Mouse (Mus musculus): ENCODE measurements around the gene Rpl36.
"Not testable (repeated sequence)": the region's sequence is repeated elsewhere in the genome, so short reads cannot be mapped to it uniquely, and the experiment has no call there.

Rpl36 gene

DNA sequence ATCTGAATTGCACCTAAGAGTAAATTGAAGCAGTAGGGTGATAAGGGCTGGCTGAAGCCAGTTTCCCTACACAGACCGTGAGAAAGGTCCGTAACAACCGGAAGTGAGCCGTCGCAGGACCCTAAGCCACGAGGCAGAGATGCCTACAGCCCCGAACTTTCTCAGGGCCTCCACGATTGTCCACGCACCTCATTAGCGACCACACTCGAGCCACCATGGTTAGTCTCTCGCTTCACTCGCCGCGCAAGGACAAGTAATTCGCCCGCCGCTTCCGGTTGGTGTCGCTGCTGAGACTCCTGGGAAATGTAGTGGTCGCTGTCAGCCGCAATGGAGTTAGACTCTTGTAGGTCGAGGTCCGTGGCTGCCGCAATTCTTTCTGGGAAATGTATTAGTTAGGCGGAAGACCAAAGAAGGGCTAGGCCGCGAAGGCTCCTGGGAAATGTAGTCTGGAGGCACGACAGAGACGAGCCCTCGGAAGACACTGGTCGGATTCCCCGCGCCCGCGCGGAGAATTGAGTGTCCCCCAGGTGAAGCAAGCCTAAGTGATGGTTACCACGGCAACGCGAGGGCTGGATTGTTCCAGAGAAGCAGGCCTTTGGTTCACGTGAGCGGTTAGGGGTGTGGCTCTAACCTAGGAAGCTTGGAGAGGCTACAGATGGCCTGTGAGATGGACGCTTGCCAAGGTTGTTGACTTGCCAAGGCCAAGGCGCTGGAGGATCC lies 3.6 kb upstream of the Rpl36 start, which contains the start of gene 2410015M20Rik:
TSS of gene 2410015M20Rik (minus strand) at position 320 of the 720 bp plus-strand sequence.
- DNase-seq (ENCODE audit: low spot score), result peak; percentile 100

GRCm38 (mm10) chr17:56611323-56611722 lies 1.9 kb upstream of the Rpl36 start:
- no peak for DNase-seq (ENCODE audit: low spot score)

DNA sequence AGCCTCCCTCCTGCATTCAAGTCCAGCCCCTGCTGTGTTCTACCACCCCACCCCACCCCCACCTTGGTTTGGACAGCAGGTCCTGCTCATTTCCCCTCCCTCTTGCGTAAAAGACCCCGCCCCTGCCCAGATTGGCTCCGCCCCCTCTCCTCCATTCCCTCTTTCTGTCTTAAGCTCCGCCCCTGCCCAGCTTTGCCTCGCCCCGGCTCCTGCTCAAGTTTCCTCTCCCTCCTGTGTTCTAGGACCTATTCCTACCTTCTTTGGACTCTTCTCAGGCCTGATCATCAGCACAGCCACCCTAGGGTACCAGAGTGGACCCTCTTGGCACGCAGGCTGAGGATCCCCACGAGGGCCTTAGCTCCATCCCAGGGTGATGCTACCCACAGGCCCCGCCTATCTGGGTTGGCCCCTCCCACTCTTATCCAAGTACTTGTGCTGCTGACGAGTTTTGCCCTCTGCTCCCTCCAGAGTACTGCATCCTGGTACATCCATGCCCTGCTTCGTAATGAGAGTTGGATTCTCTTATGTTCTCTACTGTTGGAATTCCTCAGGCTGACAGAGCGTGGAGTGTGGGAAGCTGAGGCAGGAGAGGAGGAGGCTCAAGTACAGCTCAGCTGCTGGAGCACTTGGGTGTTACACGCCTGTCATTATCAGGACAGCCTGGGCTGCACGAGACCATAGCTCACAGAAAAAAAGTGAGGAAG lies 1.2 kb upstream of the Rpl36 start:
- DNase-seq (ENCODE audit: low spot score), result no peak

GRCm38 (mm10) chr17:56612565-56612939 lies 664 bp upstream of the Rpl36 start:
- DNase-seq (ENCODE audit: low spot score), result not testable (repeated sequence)

DNA sequence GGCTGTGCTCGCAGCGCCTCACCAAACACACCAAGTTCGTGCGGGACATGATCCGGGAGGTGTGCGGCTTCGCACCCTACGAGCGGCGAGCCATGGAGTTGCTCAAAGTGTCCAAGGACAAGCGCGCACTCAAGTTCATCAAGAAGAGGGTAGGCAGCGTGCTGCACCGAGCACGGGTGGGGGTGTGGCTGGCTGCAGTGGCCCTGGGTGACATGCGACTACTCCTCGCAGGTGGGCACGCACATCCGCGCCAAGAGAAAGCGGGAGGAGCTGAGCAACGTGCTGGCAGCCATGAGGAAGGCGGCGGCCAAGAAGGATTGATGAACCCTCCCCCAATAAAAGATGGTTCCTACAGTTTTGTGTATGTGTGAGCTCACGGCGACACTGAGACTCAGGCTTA lies 677 bp downstream of the Rpl36 start:
- peak; percentile 55 for DNase-seq (ENCODE audit: low spot score)

- DNase-seq (ENCODE audit: low spot score), result peak; percentile 67
Measured at GRCm38 (mm10) chr17:56614391-56615135, 1.3 kb downstream of the Rpl36 start.

DNA sequence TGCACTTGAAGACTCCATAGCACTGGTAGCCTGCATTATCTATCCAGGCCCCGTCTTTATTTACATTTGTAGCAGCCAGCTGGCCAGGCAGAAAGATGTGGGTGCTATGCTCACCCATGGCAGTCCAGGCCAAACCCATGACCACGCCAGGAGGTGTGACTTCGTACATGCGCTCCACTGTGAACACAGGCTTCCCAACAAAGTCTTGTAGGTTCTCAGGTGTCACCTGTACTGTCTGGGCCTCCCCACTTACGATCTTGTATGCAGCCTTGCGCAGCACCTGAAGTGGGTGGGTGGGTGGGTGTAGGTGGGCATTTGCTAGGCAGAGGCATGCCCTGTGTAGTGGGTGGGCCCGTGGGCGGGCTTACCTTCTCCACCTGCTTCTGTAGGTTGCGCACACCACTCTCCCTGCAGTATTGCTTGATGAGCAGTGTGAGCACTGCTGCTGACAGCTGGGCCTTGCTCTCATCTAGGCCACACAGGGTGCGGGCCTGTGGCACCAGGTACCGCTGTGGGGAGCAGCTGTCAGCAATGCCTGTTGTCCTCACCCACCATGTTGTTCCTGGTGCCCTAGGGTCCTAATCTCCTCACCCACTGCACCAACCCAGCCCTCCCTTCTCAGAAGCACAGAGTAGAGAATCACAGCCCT lies 2.0 kb downstream of the Rpl36 start:
- peak; percentile 55 for DNase-seq (ENCODE audit: low spot score)

GRCm38 (mm10) chr17:56615792-56616191 lies 2.6 kb downstream of the Rpl36 start:
- DNase-seq (ENCODE audit: low spot score), result no peak

DNA sequence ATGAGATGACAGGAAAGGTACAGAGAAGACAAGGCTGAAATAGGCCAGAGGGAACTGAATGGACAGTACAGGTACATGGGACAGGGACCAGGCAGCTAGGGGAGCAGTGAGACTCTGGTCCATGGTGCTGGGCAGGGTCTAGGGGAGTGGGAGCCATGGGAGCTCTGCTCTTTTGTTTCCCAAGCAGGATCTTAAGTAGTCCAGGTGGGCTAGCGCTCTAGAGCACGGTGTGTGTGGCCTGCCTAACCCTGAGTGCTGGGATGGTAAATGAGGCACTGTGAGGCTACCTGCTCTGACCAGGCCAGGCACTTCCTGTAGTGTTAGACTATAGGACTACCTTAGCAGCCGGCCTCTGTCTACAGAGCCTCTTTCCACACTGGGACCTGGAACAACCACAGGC lies 3.5 kb downstream of the Rpl36 start:
- no peak for DNase-seq (ENCODE audit: low spot score)

GRCm38 (mm10) chr17:56617628-56618027 lies 4.4 kb downstream of the Rpl36 start:
- no peak for DNase-seq (ENCODE audit: low spot score)

GRCm38 (mm10) chr17:56625495-56625894 lies 12.3 kb downstream of the Rpl36 start:
- DNase-seq (ENCODE audit: low spot score), result peak; percentile 80

- DNase-seq (ENCODE audit: low spot score), result peak; percentile 51
Measured at GRCm38 (mm10) chr17:56626260-56626659, 13.0 kb downstream of the Rpl36 start.

DNA sequence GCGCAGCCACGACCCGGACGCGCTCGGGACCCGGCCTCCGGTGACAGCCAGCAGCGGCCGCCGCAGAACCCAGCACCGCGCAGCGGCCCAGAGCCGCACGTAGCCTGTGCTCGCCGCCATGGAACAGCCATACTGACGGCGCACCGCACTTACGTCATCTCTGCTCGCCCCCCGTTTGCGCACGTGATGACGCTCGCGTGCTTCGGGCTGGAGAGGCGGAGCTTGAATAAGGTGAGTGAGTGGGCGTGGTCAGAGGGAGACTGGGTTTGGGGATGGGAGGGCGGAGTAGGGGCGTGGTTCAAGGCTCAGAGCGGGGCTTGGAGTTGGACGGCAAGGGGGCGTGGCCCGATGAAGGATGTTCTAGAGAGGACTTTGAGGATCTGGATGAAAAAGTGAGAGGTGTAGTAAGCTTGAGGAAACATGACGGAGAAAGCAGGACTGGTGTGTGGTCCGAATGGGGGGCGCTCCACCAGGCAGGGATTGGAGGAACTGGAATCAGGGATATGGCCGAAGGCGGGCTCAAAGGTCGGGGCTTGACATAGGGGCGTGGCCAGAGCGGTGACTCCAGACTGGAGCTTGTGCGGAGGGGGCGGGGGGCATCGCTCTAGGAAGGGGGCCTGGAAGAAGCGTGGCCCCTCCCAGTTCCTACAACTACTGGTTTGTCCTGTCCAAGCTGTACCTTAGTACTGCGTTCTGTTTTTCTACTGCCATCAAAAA lies 13.7 kb downstream of the Rpl36 start, which contains the start of gene Lonp1:
TSS of gene Lonp1 (minus strand) at position 134 of the 717 bp plus-strand sequence.
- peak; percentile 100 for DNase-seq (ENCODE audit: low spot score)

DNA sequence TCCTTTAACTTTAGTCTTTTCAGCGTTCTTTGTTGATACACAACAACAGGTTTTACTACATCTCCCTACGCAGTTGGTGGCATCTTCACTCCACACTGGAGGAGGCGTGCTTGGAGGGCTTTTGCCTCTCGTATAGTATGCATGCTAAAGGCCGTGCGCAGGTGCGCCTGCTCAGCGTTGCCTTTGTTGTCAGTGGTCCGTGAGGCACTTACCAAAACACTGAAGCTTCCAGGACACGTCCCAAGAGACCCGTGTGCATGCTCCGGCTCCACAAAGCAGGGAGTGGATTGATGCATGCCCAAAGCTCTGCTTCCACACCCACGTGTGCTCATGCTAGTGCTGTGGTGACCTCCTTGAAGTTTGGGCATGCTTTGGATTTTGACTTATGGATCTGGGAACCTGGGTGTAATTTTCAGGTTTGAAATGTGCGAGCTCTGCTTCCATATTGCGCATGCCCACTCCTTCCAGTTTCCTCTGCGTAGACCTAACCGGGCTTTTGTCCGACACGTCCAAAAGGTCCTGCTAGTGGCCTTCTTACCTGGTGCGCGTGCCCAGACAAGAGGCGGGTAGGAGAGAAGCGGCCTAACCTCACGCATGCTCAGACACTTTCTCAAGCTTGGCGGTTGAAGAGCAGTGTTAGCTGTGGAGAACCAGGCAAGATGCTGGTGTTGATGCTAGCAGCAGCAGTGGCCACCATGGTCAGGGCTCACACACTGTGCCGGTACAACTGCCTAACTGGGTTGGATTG lies 14.5 kb downstream of the Rpl36 start, which contains the start of gene Catsperd:
TSS of gene Catsperd (plus strand) at position 614 of the 748 bp plus-strand sequence.
- peak; percentile 83 for DNase-seq (ENCODE audit: low spot score)

DNA sequence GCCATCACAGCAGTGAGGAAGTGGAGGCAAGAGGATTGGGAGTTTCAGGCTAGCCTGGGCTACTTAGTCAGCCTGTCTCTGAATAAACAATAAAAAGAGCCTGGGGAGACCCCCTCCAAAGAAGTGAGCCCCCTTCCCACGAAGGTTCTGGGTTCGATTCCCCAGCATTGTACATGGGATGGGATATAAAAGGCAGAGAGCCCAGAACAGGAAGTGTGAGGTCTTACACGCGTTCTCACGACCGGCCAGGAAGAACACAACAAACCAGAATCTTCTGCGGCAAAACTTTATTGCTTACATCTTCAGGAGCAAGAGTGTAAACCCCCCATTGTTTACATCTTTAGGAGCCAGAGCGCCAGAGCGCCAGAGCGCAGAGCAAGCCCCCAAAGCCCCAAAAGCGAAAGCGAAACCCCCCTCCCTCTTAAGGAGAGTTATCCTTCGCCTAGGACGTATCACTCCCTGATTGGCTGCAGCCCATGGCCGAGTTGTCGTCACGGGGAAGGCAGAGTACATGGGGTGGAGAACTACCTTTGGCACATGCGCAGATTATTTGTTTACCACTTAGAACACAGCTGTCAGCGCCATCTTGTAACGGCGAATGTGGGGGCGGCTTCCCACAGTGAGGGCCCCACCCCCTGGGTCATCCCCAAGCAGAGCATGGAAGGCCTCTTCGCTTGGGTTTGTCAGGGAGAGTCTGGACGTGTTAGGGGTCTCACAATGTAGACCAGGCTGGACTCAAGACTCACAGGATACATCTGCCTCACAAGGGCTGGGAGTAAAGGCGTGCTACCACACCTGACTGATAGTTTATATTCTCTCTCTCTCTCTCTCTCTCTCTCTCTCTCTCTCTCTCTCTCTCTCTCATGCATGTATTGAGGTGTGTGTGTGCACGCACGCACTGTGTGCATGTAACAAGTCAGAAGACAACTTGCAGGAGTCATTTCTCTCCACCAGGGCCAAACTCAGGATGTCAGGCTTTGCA lies 16.9 kb downstream of the Rpl36 start:
- DNase-seq (ENCODE audit: low spot score), result peak; percentile 67

DNA sequence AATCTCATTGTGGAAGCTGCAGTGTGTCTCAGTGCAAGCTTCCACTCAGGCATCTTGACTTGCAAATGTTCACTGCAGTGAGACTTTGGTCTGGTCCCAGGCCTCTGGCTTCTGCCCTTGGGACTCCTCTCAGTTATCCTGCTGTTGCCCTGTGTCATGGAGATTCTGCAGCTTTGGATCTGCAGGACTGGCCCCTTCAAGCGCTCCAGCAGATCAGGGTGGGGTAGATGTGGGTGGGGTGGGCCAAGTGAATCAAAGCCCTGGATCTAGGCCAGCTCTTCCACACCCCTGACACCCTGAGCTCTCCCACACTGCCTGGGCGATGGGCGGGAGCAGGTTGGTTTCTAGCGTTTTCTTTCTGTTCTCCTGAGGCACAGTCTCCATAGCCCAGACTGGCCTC lies 18.6 kb downstream of the Rpl36 start:
- no peak for DNase-seq (ENCODE audit: low spot score)

DNA sequence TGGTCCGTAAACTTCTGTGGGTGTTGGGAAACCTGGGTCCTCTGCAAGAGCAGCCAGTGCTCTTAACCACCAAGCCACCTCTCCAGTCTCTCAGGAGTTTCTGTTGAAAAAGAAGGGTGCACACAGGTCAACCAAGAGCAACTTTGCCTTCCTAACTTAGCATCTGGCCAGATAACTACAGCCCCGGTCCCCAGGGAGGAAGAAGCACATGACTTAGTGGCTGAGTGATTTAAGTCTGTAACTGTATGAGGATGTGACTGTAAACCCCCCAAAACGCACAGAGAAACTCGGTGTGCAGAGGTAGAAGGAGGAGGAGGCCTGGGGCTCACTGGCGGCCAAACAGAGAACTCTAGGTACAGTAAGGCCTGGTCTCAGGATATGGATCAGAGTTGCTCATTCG lies 20.8 kb downstream of the Rpl36 start:
- no peak for DNase-seq (ENCODE audit: low spot score)

DNA sequence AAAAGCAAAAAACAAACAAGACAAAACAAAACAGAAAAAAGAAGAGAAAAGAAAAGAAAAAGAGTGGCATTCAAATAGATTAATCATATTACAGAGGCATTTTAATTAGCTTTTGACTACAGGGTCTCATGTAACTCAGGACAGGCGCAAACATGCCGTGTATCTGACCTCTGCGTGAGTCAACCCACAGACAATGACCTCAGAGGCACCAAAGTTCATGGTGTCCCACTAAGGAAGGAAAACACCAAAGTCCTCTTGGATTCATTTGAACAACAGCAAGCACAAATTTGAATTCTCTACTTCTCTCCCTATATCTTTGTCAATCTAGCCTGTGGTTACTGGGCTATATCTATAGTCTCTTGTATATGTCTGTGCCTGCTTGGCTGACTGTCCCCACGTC lies 30.0 kb downstream of the Rpl36 start:
- no peak for DNase-seq (ENCODE audit: low spot score)

DNA sequence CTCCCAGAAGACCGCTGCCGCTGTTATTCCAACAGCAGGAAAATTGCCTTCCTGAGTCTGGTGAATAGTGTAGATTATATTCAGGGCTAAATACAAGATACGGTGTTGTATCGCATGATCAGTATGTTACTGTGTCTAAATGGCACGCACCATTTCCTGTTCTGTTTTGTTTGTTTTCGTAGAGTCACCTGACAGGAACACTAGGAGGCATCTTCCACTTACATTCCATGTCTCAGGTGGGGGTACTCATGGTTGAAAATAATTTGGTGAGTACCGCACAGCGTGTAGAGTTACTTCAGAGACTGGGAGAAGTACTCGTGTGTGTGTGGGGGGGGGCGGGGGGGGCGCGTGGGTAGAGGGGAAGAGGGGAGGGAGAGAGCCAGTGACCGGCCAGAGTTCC lies 34.3 kb downstream of the Rpl36 start:
- DNase-seq (ENCODE audit: low spot score), result no peak
